Mouse (Mus musculus): Measurements from ENCODE around the gene Pde4d.

DNA sequence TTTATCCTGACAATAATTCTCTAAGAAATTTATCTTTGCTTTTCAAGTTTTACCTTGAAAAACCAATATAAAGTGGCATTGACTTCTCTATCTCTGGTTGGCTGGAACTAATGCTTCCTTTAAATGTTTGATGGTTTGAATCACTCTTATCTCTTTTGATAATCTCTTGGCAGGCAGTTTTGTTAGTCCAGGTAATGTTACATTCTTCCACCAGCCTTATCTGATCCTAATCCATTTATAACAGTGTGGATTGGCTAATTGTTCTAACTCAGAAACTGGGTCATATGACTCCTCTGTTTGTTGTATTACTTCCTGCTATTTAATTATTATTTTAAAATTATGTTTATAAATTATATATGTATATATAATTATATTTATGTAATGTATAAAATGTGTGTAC lies 105.2 kb downstream of the Pde4d start:
- TF ChIP-seq ZNF384 (IDR thresholded peaks at IDR 0.05; ENCODE audit: low read depth, low read length): no peak
- TF ChIP-seq MXI1 (IDR thresholded peaks at IDR 0.05; ENCODE audit: low read depth, low read length): no peak
- TF ChIP-seq POLR2A (IDR thresholded peaks at IDR 0.05; ENCODE audit: control insufficient read depth in 1 of 2, insufficient read depth in 1 of 2, low read depth in 1 of 2, low read length in 2 of 2, poor library complexity in 1 of 2): no peak
- no peak for TF ChIP-seq ZMIZ1 (IDR thresholded peaks at IDR 0.05; ENCODE audit: low read depth, low read length)
- TF ChIP-seq TBP (IDR thresholded peaks at IDR 0.05; ENCODE audit: low read depth, low read length): no peak
- no peak for TF ChIP-seq TAL1 (IDR thresholded peaks at IDR 0.05; ENCODE audit: low read length)

All from MEL (cell line).